Mouse (Mus musculus) hindbrain, embryonic 14.5 days (tissue): Measurements from ENCODE around the gene Rin2. TPM values are rescaled to one million over a fixed set of nuclear protein-coding genes. Genes with fewer than 3 reads are reported as not detected.
"Not testable (repeated sequence)": the region's sequence is repeated elsewhere in the genome, so short reads cannot be mapped to it uniquely, and the experiment has no call there.

ENCODE experiments used
- ATAC-seq: fragments of 200-750 bp; cut with Nextera tagmentation; 2 replicates; pipeline ENCODE4 v1.8.0; 2017; ENCODE audit warnings: moderate number of reproducible peaks, mild to moderate bottlenecking, moderate TSS enrichment, moderate library complexity; ENCODE audit not compliant: low FRiP score
- DNase-seq: peaks from one replicate; pipeline ENCODE4 v3.0.0-alpha.2; 2015; ENCODE audit warnings: low spot score
- H3K27ac ChIP-seq: fragments of 300-500 bp; sonication (generic); 2 replicates; pipeline ENCODE4 v1.5.1; 2014; ENCODE audit warnings: mild to moderate bottlenecking, moderate library complexity
- H3K27me3 ChIP-seq: fragments of 300-500 bp; sonication (generic); 2 replicates; pipeline ENCODE4 v1.6.1; 2014; ENCODE audit warnings: mild to moderate bottlenecking, low read length, mixed read lengths; ENCODE audit not compliant: control insufficient read depth, insufficient read depth
- H3K36me3 ChIP-seq: fragments of 300-500 bp; sonication (generic); replicated peaks from 2 replicates; pipeline ENCODE4 v1.6.1; 2014; ENCODE audit not compliant: control insufficient read depth, insufficient read depth
- H3K4me1 ChIP-seq: fragments of 300-500 bp; sonication (generic); replicated peaks from 2 replicates; pipeline ENCODE4 v1.6.1; 2014; ENCODE audit warnings: antibody characterized with exemption, low read length, mixed read lengths; ENCODE audit not compliant: control insufficient read depth, insufficient read depth
- H3K4me2 ChIP-seq: fragments of 300-500 bp; sonication (generic); replicated peaks from 2 replicates; pipeline ENCODE4 v1.6.1; 2014; ENCODE audit warnings: mild to moderate bottlenecking, moderate library complexity
- H3K4me3 ChIP-seq: fragments of 300-500 bp; sonication (generic); replicated peaks from 2 replicates; pipeline ENCODE4 v1.5.1; 2014; ENCODE audit warnings: mild to moderate bottlenecking, low read length
- H3K9ac ChIP-seq: fragments of 300-500 bp; sonication (generic); 2 replicates; pipeline ENCODE4 v1.6.1; 2014
- H3K9me3 ChIP-seq: fragments of 300-500 bp; sonication (generic); 2 replicates; pipeline ENCODE4 v1.6.1; 2016; ENCODE audit warnings: low read length; ENCODE audit not compliant: control insufficient read depth
- WGBS: fragments of 180-500 bp; shearing (Covaris S2); extraction: QIAGEN DNeasy Blood & Tissue Kit; methylation state at CpG from one replicate; pipeline ENCODE4 v1.1.7; 2014; 5-methylcytosine and 5-hydroxymethylcytosine counted together
- polyA plus RNA-seq: library from polyadenylated mRNA; unstranded; fragments of >200 nt; fragmentation: Nextera tagmentation; extraction: Ambion mirVana; gene quantifications from 2 replicates; pipeline ENCODE4 v1.2.1, GENCODE M21; 2014

Rin2 gene
- polyA plus RNA-seq, 1 experiment from 2014 or later: 17.1 TPM

DNA sequence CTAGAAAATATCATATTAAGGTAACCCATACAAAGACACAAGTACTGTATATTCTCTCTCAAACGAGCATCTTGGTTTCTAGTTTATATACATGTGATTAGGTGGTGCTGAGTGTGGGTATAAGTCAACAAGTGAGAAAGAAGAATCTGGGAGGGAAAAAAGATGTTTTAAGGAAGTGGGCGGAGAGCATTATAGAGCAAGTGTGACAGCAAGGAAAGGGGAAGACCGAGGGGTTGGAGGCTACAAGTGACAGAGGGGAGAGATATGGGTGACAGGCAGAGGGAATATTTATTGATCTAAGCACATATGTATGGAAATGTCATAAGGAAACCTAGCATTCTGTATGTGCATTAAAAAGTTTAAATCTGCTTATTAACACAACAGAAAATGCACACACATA lies 45.1 kb downstream of the Rin2 start:
- no peaks in the 10 kb centered on the region for H3K27me3 ChIP-seq
- no peak overlapping the region for H3K9ac ChIP-seq
- DNase-seq (no peak), ATAC-seq (no peak)
- H3K36me3 ChIP-seq: no peaks in the 10 kb centered on the region
- WGBS: 85% methylated on average over 3 of the region's 3 CpGs
- H3K4me2 ChIP-seq: no peak overlapping the region
- no peak overlapping the region for H3K27ac ChIP-seq
- no peaks in the 10 kb centered on the region for H3K9me3 ChIP-seq
- H3K4me1 ChIP-seq: no peaks in the 10 kb centered on the region
- H3K4me3 ChIP-seq: no peak overlapping the region

DNA sequence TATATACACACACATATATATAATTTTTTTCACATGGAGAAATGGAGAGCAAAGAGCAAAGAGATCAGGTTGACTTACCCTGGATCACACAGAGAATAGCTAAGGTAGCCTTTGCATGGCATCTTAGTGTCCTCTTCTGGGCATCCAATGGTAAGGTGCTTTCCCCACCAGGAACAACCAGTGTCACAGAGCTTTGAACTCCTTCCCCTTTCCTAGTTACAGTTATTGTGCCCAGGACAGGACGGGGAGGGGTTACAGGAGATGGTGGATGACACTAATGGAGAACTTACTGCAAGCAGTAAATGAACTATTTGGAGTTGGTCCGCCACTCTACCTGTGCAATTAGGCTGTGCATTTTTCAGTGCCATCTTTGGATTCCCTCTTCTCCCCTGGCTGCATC lies 45.7 kb downstream of the Rin2 start:
- Histone ChIP-seq H3K4me1 (no peaks in the 10 kb centered on the region), H3K4me2 (no peak overlapping the region), H3K27me3 (no peaks in the 10 kb centered on the region), H3K9me3 (no peaks in the 10 kb centered on the region), H3K27ac (no peak overlapping the region), H3K36me3 (no peaks in the 10 kb centered on the region), H3K4me3 (no peak overlapping the region), H3K9ac (no peak overlapping the region)
- DNase-seq (no peak), ATAC-seq (no peak)
- WGBS: 87% methylated on average over 2 of the region's 2 CpGs

DNA sequence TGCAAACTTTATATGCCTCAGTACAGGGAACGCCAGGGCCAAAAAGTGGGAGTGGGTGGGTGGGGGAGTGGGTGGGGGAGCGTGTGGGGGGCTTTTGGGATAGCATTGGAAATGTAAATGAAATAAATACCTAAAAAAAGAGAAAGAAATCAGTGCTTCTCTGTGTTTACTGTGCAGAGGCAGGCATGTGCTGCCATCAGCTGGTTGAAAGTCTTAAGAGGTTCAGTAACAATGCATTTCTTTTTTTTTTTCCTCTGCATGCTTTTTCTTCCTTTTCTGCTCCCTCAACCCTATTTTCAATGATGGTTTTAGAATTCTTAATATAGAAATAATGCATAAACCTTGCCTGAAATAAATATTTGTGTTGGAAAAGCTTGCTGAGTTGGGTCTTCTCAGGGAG lies 47.3 kb downstream of the Rin2 start:
- H3K4me1 ChIP-seq, H3K9me3 ChIP-seq, H3K36me3 ChIP-seq, H3K27ac ChIP-seq, ATAC-seq, H3K4me2 ChIP-seq, H3K9ac ChIP-seq, DNase-seq, H3K27me3 ChIP-seq, H3K4me3 ChIP-seq: not testable (repeated sequence)
- WGBS: 92% methylated on average over 2 of the region's 2 CpGs

DNA sequence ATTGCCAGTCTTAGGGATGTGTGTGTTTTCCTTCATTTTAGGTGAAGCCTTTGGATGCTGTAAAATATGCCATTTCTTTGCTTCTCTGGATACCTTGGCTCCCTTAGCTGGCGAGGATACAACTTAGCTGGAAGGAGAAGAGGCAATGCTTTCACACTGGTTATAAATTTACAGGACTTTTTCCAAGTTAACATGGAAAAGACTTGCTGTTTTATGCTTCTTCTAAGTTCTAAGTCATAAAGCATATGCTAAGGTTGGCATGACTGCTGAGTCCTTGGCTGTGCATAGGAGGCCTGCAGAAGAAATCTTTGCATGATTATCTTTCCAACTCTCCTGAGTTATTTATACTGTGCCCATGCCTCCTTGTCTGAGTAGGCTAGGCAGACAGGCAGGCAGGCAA lies 49.3 kb downstream of the Rin2 start:
- ATAC-seq (no peak), DNase-seq (no peak)
- no peaks in the 10 kb centered on the region for H3K4me1 ChIP-seq
- 91% methylated on average over 1 of the region's 1 CpGs for WGBS
- H3K9ac ChIP-seq: no peak overlapping the region
- no peaks in the 10 kb centered on the region for H3K27me3 ChIP-seq
- H3K9me3 ChIP-seq: no peaks in the 10 kb centered on the region
- no peak overlapping the region for H3K27ac ChIP-seq
- H3K4me2 ChIP-seq: no peak overlapping the region
- H3K36me3 ChIP-seq: no peaks in the 10 kb centered on the region
- no peak overlapping the region for H3K4me3 ChIP-seq

DNA sequence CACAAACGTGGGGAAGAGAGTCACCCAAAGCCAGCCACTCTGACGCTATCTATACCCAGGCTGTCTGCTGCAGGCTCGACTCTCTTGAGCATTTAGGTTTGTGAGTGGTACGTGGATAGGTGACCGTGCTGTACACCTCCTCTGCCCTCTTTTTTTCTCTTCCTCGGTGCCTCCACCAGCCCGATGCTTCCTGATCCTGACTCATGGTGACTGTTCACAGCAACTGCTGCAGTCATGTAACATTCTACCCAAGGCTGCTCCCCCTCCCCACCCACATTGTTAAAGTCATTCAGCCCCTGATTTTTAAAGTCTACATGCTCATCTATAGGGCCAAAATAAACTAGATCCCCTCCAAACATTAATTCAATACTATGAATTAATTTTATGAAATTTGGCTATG lies 54.4 kb downstream of the Rin2 start:
- WGBS: 83% methylated on average over 7 of the region's 7 CpGs
- H3K9ac ChIP-seq: no peak overlapping the region
- H3K27me3 ChIP-seq: no peaks in the 10 kb centered on the region
- H3K9me3 ChIP-seq: no peaks in the 10 kb centered on the region
- DNase-seq (no peak), ATAC-seq (no peak)
- no peaks in the 10 kb centered on the region for H3K36me3 ChIP-seq
- no peak overlapping the region for H3K4me2 ChIP-seq
- no peaks in the 10 kb centered on the region for H3K4me1 ChIP-seq
- no peak overlapping the region for H3K27ac ChIP-seq
- H3K4me3 ChIP-seq: no peak overlapping the region

DNA sequence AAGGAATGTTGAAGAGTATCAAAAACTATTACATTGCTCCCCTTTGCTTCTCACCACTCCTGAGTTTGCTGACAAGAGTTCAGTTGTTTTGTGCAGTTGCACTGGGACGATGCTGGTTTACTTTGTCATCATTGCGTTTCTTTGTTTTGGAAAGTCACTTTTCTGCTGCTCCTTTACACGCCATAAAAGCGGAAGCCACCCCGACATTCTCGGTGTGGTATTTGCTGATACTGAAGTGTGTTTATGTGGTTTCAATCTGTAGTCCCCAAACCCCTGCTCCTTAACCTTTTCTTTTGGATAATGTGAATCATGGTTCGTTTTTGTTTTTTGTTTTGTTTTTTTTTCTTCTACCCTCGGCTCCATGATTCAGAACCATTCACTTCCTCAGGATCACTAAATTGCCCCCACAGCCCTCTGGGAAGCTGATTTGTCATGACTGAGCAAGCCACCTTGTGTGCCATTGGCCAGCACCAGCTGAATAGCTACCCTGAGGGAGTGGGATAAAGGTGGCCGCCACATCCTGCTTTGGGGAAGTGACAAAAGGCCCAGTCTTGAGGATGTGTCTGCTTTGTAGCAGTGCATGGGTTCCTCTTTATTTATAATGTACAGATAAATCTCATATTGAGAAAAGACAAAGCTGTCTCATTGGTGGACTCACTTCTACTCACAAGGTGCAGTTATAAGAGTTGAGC lies 55.3 kb downstream of the Rin2 start:
- Histone ChIP-seq H3K36me3 (no peaks in the 10 kb centered on the region), H3K27ac (no peak overlapping the region), H3K4me3 (no peak overlapping the region), H3K9ac (no peak overlapping the region), H3K27me3 (no peaks in the 10 kb centered on the region), H3K9me3 (no peaks in the 10 kb centered on the region), H3K4me2 (no peak overlapping the region), H3K4me1 (no peaks in the 10 kb centered on the region)
- 84% methylated on average over 9 of the region's 9 CpGs for WGBS
- no peak for ATAC-seq
- no peak for DNase-seq

DNA sequence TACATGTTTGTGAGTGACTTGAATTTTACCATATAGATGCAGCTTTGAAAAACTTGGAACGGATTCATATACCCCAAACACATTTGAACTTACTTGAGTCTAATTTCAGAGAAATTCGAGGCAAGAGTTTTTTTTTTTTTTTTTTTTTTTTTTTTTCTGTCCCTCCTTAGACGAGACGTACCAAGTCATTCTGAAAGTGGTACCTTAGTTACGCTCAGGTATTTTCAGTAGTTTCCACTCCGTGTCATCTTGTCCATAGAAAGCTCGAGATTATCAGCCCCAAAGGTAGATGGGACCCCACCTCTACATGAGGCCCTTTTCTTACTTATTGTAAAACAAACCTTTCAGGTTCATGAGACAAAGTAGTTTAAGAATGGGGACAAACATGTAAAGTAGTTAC lies 55.9 kb downstream of the Rin2 start:
- no peak overlapping the region for H3K4me3 ChIP-seq
- no peak for ATAC-seq

DNA sequence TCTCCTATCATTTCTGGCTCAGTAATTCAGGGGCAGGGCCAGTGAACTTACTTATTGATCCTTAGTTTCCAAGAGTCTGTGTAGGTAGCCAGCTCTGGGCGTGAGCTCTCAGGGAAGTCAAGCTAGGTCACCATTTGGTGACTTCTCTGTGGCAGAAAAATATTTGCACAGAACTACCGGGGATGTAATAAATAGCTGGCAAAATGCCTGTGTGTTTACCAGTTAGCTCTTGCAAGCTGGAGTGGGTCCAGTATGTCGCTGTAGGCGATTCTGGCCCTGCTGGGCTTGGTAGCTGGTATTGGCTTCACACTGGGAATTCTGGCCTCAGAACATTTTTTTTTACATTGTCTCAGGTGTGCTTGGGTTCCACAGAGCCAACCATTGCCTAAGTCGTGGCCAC lies 60.1 kb downstream of the Rin2 start:
- Histone ChIP-seq H3K27me3 (no peaks in the 10 kb centered on the region), H3K36me3 (no peaks in the 10 kb centered on the region), H3K4me1 (no peaks in the 10 kb centered on the region), H3K4me3 (no peak overlapping the region), H3K9me3 (no peaks in the 10 kb centered on the region), H3K9ac (no peak overlapping the region), H3K4me2 (no peak overlapping the region), H3K27ac (no peak overlapping the region)
- ATAC-seq (no peak), DNase-seq (no peak)
- 73% methylated on average over 5 of the region's 5 CpGs for WGBS

More for the DNA sequence above, 55.9 kb downstream of the Rin2 start:
- Histone ChIP-seq H3K27me3 (no peaks in the 10 kb centered on the region), H3K9ac (no peak overlapping the region), H3K4me2 (no peak overlapping the region), H3K9me3 (no peaks in the 10 kb centered on the region), H3K27ac (no peak overlapping the region), H3K4me1 (no peaks in the 10 kb centered on the region), H3K36me3 (no peaks in the 10 kb centered on the region)
- WGBS: 90% methylated on average over 7 of the region's 7 CpGs
- DNase-seq: no peak

DNA sequence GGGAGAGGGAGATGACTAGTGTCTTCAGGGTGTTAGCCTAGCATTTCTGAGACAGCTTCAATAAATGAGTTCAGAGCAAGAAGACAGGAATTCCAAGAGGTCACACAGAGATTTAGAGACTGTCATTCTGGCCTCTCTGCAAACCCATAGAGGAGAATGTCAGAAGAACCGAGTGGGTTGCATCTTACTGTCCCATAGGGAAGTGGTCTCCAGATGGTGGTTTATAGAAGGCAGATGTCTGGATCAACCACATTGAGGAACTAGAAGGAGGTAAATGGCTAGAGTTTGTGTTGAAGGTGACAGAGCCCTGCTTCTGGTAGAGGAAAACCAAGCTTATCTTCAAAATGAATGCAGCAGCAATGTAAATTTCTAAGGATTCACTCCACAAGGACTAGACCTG lies 61.5 kb downstream of the Rin2 start:
- H3K9ac ChIP-seq: no peak overlapping the region
- H3K4me3 ChIP-seq: no peak overlapping the region
- H3K27me3 ChIP-seq: no peaks in the 10 kb centered on the region
- H3K36me3 ChIP-seq: no peaks in the 10 kb centered on the region
- WGBS: 80% methylated on average over 1 of the region's 1 CpGs
- H3K4me2 ChIP-seq: no peak overlapping the region
- ATAC-seq: no peak
- DNase-seq: no peak
- no peak overlapping the region for H3K27ac ChIP-seq
- H3K4me1 ChIP-seq: no peaks in the 10 kb centered on the region
- no peaks in the 10 kb centered on the region for H3K9me3 ChIP-seq

DNA sequence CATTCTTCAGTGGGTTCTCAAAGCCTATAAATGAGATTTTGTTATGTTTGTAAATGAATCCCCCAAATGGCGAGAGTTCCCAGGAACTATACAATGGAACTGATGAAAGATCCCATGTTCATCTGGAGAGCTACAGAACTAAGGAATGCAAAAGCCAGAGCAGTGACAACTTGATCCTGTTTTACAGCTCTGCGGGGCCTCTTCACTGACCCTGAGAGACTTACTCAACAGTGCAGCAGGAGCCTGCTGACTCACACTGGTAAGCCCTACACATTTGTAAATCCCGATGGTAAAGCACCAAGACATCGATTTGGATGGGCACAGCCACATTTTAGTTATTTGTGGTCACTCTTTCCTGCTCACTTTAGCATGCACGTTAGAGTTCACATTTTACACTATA lies 62.2 kb downstream of the Rin2 start:
- Histone ChIP-seq H3K27ac (no peak overlapping the region), H3K27me3 (no peaks in the 10 kb centered on the region), H3K4me3 (no peak overlapping the region), H3K9ac (no peak overlapping the region), H3K36me3 (no peaks in the 10 kb centered on the region), H3K4me2 (no peak overlapping the region), H3K9me3 (no peaks in the 10 kb centered on the region), H3K4me1 (no peaks in the 10 kb centered on the region)
- 43% methylated on average over 5 of the region's 5 CpGs for WGBS
- ATAC-seq: no peak
- no peak for DNase-seq
